9 mouse cellular contexts compared by ENCODE assay signal in genomic region chr5:136568026-136568765, GRCm38 (mm10). TPM values are rescaled to one million over a fixed set of nuclear protein-coding genes. Genes with fewer than 3 reads are reported as not detected.
DNase-seq lines count a peak whose midpoint lies in the region; ATAC-seq and TF ChIP-seq lines count a peak whose summit lies in the region.
"Had no signal": no experiment of that assay in that cellular context is flagged by ENCODE, and none has a peak within 500 bp of the region (broad histone marks: within the 10 kb centered on the region; RNA-seq: fewer than 3 reads in every experiment).

No protein-coding gene starts in this region.

- peak overlapping the region; percentile 97 for H3K9ac ChIP-seq in hindbrain, embryonic 11.5 days (ENCODE audit: low read depth, low read length)
- H3K9ac ChIP-seq in stomach, postnatal 0 days (ENCODE audit: low read length): peak overlapping the region; percentile 87

- no peak for TF ChIP-seq CTCF in embryonic fibroblast, embryonic 13.5 days (IDR thresholded peaks at IDR 0.05; ENCODE audit: borderline replicate concordance, insufficient read depth, low read length)
- TF ChIP-seq CTCF in stomach, postnatal 0 days (IDR thresholded peaks at IDR 0.05; ENCODE audit: low read depth): no peak

- no peaks in the 10 kb centered on the region for H3K9me3 ChIP-seq in hindbrain, embryonic 11.5 days (ENCODE audit: control insufficient read depth, low read length)
- no peaks in the 10 kb centered on the region for H3K9me3 ChIP-seq in stomach, postnatal 0 days (ENCODE audit: control insufficient read depth, low read length)

- H3K27ac ChIP-seq in embryonic fibroblast, embryonic 13.5 days (ENCODE audit: insufficient read depth, low read length): no peak overlapping the region; the same call in 1 of the 2 replicates
- H3K27ac ChIP-seq in hindbrain, embryonic 11.5 days (ENCODE audit: low read depth, low read length): 0 out of 2 replicates have a peak overlapping the region, but pooled peaks have one; percentile 96
- no peak overlapping the region; the same call in 1 of the 2 replicates for H3K27ac ChIP-seq in stomach, postnatal 0 days (replicated peaks)

- H3K27me3 ChIP-seq in hindbrain, embryonic 11.5 days (ENCODE audit: control insufficient read depth, insufficient read depth, low read length): peaks cover 13% of the 10 kb centered on the region
- H3K27me3 ChIP-seq in myocyte (ENCODE audit: control insufficient read depth, insufficient read depth, insufficient read length): no peaks in the 10 kb centered on the region
- H3K27me3 ChIP-seq in stomach, postnatal 0 days (ENCODE audit: control insufficient read depth, insufficient read depth, low read length): no peaks in the 10 kb centered on the region
- H3K27me3 ChIP-seq: Patski had no signal

- H3K36me3 ChIP-seq in hindbrain, embryonic 11.5 days (ENCODE audit: control insufficient read depth, insufficient read depth, low read length): no peaks in the 10 kb centered on the region
- H3K36me3 ChIP-seq in myocyte (ENCODE audit: control insufficient read depth, insufficient read depth): no peaks in the 10 kb centered on the region
- no peaks in the 10 kb centered on the region for H3K36me3 ChIP-seq in stomach, postnatal 0 days (ENCODE audit: control insufficient read depth, insufficient read depth, low read length)

- no peak for TF ChIP-seq EP300 in stomach, postnatal 0 days (optimal IDR thresholded peaks at IDR 0.05)

- peak overlapping the region; percentile 54 for H3K4me3 ChIP-seq in embryonic fibroblast, embryonic 13.5 days (ENCODE audit: insufficient read depth, low read length)
- peak overlapping the region; percentile 80 for H3K4me3 ChIP-seq in hindbrain, embryonic 11.5 days (ENCODE audit: low read depth, low read length)
- peak overlapping the region; percentile 93 for H3K4me3 ChIP-seq in myocyte
- peak overlapping the region; percentile 99 for H3K4me3 ChIP-seq in stomach, postnatal 0 days (ENCODE audit: low read depth, low read length)

- WGBS in hindbrain, embryonic 11.5 days: 1% methylated on average over 36 of the region's 36 CpGs
- WGBS in stomach, postnatal 0 days: under 1% methylated on average over 36 of the region's 36 CpGs

- H3K4me2 ChIP-seq in hindbrain, embryonic 11.5 days (replicated peaks; ENCODE audit: low read depth, low read length): peak overlapping the region; percentile 96
- peak overlapping the region; percentile 99 for H3K4me2 ChIP-seq in myocyte (ENCODE audit: low read depth)
- peak overlapping the region; percentile 100 for H3K4me2 ChIP-seq in stomach, postnatal 0 days (replicated peaks; ENCODE audit: low read depth)

- no peak for ATAC-seq in hindbrain, embryonic 11.5 days (ENCODE audit: low FRiP score)
- ATAC-seq in stomach, postnatal 0 days (ENCODE audit: low FRiP score, low TSS enrichment): no peak

- TF ChIP-seq POLR2A in embryonic fibroblast, embryonic 13.5 days (IDR thresholded peaks at IDR 0.05; ENCODE audit: low read depth, low read length): no peak
- TF ChIP-seq POLR2A in myocyte (IDR thresholded peaks at IDR 0.05; ENCODE audit: insufficient read length, low read depth): no peak

- H3K4me1 ChIP-seq in embryonic fibroblast, embryonic 13.5 days (ENCODE audit: control insufficient read depth, insufficient read depth, low read length): peaks cover 7% of the 10 kb centered on the region
- 0 out of 2 replicates have a peak, but pooled peaks cover 6% of the 10 kb centered on the region for H3K4me1 ChIP-seq in hindbrain, embryonic 11.5 days (replicated peaks; ENCODE audit: control insufficient read depth, insufficient read depth, low read length)
- 0 out of 2 replicates have a peak, but pooled peaks cover 2% of the 10 kb centered on the region for H3K4me1 ChIP-seq in stomach, postnatal 0 days (replicated peaks; ENCODE audit: control insufficient read depth, insufficient read depth)

- H3ac ChIP-seq in myocyte (ENCODE audit: control insufficient read depth, insufficient read length): peak overlapping the region; percentile 70

- peaks cover 28% of the 10 kb centered on the region for H3K79me2 ChIP-seq in myocyte (ENCODE audit: control insufficient read depth, insufficient read depth)

- DNase-seq in cerebellum, adult 18-20 months: peak; percentile 38 to 52
- no peak for DNase-seq in cerebellum, postnatal 10 days
- DNase-seq in T-cell, adult 2 months (ENCODE audit: low spot score): peak; percentile 34
- peak; percentile 72 for DNase-seq in hindbrain, embryonic 11.5 days (ENCODE audit: low spot score)
- peak; percentile 52 for DNase-seq in liver
- peak; percentile 54 for DNase-seq in stomach, postnatal 0 days (ENCODE audit: low spot score)

TF ChIP-seq in myocyte, 11 proteins besides CTCF, POLR2A, EP300 and RAD21:
- TF ChIP-seq REST (IDR thresholded peaks at IDR 0.05; ENCODE audit: insufficient read depth, insufficient read length): no peak

RNA-seq across cellular contexts. Expression of gene Cux1, which starts 0.9 kb away (rescaled TPM):
- polyA plus RNA-seq in embryonic fibroblast, embryonic 13.5 days (2011; ENCODE audit: insufficient read length, low read depth, missing spikeins): 48.4 and 80.9 TPM in 2 replicates
- 103 and 107 TPM in 2 replicates for polyA plus RNA-seq in hindbrain, embryonic 11.5 days (2014; fragmentation: Nextera tagmentation; extraction: Ambion mirVana)
- 50.7 TPM for polyA plus RNA-seq in myocyte (2012; fragmentation: generic; extraction: Trizol)
- polyA plus RNA-seq in stomach, postnatal 0 days (2015; fragmentation: Nextera tagmentation; extraction: Ambion mirVana): 33.7 and 36.3 TPM in 2 replicates

Comparison
In these comparisons a context has a peak if more than half of its experiments do, and no peak if none do; other contexts are left out.
1. DNase-seq: peak in cerebellum, adult 18-20 months (2 of 2), T-cell, adult 2 months (single experiment), hindbrain, embryonic 11.5 days (single experiment), liver (single experiment) and stomach, postnatal 0 days (single experiment); none in cerebellum, postnatal 10 days (0 of 2).
2. Peak in every context shown above with its lines, with median percentiles within 50 percentile points of each other: H3K4me3 ChIP-seq and H3K4me2 ChIP-seq.